Mouse (Mus musculus) liver, adult 2 months (tissue): ENCODE results near the gene Lars2.

Experiments
- CTCF ChIP-seq: fragments of 200-500 bp; IDR thresholded peaks from 2 replicates; pipeline ENCODE4 v1.5.1; 2011; ENCODE audit warnings: low read depth, low read length, control low read depth
- POLR2A ChIP-seq: fragments of 200-500 bp; IDR thresholded peaks from 2 replicates; pipeline ENCODE4 v1.6.1; 2011; ENCODE audit warnings: low read length, control low read depth; ENCODE audit not compliant: insufficient read depth; ENCODE audit errors: extremely low read depth

- TF ChIP-seq POLR2A (no peak), CTCF (no peak)
Measured at GRCm38 (mm10) chr9:123339651-123340144, 27.0 kb upstream of the Lars2 start.
